Mouse (Mus musculus): ENCODE data around the gene Hacl1. TPM values are rescaled to one million over a fixed set of nuclear protein-coding genes. Genes with fewer than 3 reads are reported as not detected.
"Not testable (repeated sequence)": the region's sequence is repeated elsewhere in the genome, so short reads cannot be mapped to it uniquely, and the experiment has no call there.

The Hacl1 gene
- polyA plus RNA-seq, 1 experiment from 2014 or later = 20.6 TPM

DNA sequence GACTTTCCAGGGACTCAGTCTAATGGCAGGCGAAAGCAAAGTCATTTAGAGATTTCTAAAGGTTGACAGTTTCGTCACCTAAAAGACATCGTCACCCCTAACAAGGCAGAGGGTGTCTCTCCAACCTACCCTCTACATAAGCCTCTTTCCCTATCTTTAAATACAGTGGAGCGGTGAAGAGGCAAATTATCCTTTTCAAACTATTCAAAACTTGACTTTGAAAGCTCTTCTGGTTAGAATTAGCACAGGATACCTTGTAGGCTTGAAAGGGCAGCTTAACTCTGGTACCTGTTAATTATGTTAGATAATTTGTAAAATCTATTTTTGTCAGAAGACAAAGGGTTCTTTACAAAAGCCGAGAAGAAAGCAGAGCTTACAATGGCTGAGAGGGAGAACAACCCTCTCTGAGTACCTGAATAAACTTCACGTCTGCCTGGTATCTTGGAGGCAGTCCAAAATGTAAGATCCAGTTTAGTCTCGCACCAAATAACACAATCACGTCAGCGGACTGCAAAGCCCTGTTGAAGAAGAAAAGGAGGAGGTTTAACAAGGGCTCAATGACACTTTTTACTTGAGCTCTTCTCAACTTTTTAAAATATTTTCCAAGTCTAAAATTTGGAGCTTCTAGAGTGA is 20.4 kb downstream of the Hacl1 start:
- no peak overlapping the region for H3K9ac ChIP-seq (ENCODE audit: low read depth, low read length)
- ATAC-seq (ENCODE audit: low FRiP score, low TSS enrichment) = no peak
- no peaks in the 10 kb centered on the region for H3K4me1 ChIP-seq (ENCODE audit: control insufficient read depth, insufficient read depth, low read length)
- no peak overlapping the region for H3K4me2 ChIP-seq (replicated peaks; ENCODE audit: low read depth, low read length)
- H3K36me3 ChIP-seq (ENCODE audit: control insufficient read depth, insufficient read depth, low read length) = no peaks in the 10 kb centered on the region
- no peaks in the 10 kb centered on the region for H3K27me3 ChIP-seq (ENCODE audit: control insufficient read depth, insufficient read depth, low read length)
- WGBS = 80% methylated on average over 9 of the region's 9 CpGs
- no peaks in the 10 kb centered on the region for H3K9me3 ChIP-seq (ENCODE audit: control insufficient read depth, low read length)
- H3K4me3 ChIP-seq (ENCODE audit: low read length) = no peak overlapping the region
- H3K27ac ChIP-seq (ENCODE audit: low read depth, low read length) = no peak overlapping the region

DNA sequence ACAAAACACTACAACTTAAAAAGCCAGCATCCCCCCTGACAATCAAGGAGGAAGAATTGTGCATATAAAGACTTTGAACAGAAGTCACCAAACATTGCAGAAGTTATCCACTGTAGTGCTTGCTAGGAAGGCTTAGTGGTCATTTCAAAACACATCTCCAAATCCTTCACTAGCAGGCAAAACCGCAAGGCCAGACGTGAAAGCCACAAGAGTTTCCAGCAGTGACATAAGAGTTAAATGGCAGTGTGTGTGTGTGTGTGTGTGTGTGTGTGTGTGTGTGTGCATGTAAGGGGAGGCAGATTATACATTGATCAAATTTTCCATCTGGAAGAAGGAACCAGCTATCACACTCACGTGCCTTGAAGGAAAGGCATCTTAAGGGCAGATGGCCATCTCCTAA is 23.1 kb downstream of the Hacl1 start:
- Histone ChIP-seq H3K9ac (ENCODE audit: low read depth, low read length) (no peak overlapping the region), H3K9me3 (ENCODE audit: control insufficient read depth, low read length) (no peaks in the 10 kb centered on the region)
- WGBS = 85% methylated on average over 3 of the region's 3 CpGs

DNA sequence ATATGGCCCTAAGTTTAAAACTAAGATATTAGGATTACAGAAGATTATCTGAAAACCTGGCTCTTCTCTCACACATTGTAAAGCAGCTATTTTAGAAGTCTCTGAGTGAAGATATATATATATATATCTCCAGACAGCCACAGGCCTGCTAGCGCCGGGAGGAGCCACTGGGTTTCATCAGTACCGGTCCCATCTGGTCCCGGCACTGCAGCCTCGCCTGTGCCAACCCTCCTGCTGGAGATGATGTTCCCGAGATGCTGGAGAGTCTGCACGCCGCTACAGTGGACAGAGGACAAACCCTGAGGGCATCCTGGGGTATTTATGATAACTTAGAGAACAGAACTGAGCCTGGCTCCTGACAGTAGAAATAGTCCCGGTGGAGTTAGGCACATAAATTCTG is 23.9 kb downstream of the Hacl1 start:
- Histone ChIP-seq H3K4me1 (ENCODE audit: control insufficient read depth, insufficient read depth, low read length) (no peaks in the 10 kb centered on the region), H3K36me3 (ENCODE audit: control insufficient read depth, insufficient read depth, low read length) (no peaks in the 10 kb centered on the region), H3K27ac (ENCODE audit: low read depth, low read length) (no peak overlapping the region), H3K9ac (ENCODE audit: low read depth, low read length) (no peak overlapping the region), H3K27me3 (ENCODE audit: control insufficient read depth, insufficient read depth, low read length) (no peaks in the 10 kb centered on the region), H3K9me3 (ENCODE audit: control insufficient read depth, low read length) (no peaks in the 10 kb centered on the region), H3K4me3 (ENCODE audit: low read length) (no peak overlapping the region), H3K4me2 (replicated peaks; ENCODE audit: low read depth, low read length) (no peak overlapping the region)
- WGBS = 86% methylated on average over 9 of the region's 9 CpGs
- no peak for ATAC-seq (ENCODE audit: low FRiP score, low TSS enrichment)

More for the DNA sequence above, 23.1 kb downstream of the Hacl1 start:
- no peaks in the 10 kb centered on the region for H3K4me1 ChIP-seq (ENCODE audit: control insufficient read depth, insufficient read depth, low read length)
- H3K4me3 ChIP-seq (ENCODE audit: low read length) = no peak overlapping the region
- H3K36me3 ChIP-seq (ENCODE audit: control insufficient read depth, insufficient read depth, low read length) = no peaks in the 10 kb centered on the region
- H3K4me2 ChIP-seq (replicated peaks; ENCODE audit: low read depth, low read length) = no peak overlapping the region
- ATAC-seq (ENCODE audit: low FRiP score, low TSS enrichment) = no peak
- H3K27ac ChIP-seq (ENCODE audit: low read depth, low read length) = no peak overlapping the region
- no peaks in the 10 kb centered on the region for H3K27me3 ChIP-seq (ENCODE audit: control insufficient read depth, insufficient read depth, low read length)

DNA sequence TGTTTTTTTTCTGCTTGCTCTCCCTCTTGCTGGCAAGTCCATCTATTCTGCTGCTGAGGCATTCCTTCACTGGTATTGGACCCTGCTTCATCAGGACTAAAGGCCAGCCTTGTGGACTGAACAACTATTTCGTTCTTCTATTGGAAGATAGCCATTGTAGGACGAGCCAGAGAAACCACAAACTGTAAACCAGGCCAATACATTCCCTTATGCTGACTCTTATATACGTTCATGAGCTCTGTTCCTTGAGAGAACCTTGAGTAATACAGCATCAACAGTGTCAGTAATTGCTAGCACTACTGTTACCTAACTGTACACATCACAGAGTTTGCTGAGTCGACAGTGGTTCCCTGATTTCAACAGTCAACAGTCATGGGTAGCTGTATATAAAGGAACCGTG is 27.4 kb downstream of the Hacl1 start:
- WGBS = 87% methylated on average over 5 of the region's 5 CpGs
- no peak overlapping the region for H3K9ac ChIP-seq (ENCODE audit: low read depth, low read length)
- H3K9me3 ChIP-seq (ENCODE audit: control insufficient read depth, low read length) = no peaks in the 10 kb centered on the region
- H3K4me3 ChIP-seq (ENCODE audit: low read length) = no peak overlapping the region
- H3K27ac ChIP-seq (ENCODE audit: low read depth, low read length) = no peak overlapping the region
- no peaks in the 10 kb centered on the region for H3K27me3 ChIP-seq (ENCODE audit: control insufficient read depth, insufficient read depth, low read length)
- no peaks in the 10 kb centered on the region for H3K36me3 ChIP-seq (ENCODE audit: control insufficient read depth, insufficient read depth, low read length)
- no peak for ATAC-seq (ENCODE audit: low FRiP score, low TSS enrichment)
- no peaks in the 10 kb centered on the region for H3K4me1 ChIP-seq (ENCODE audit: control insufficient read depth, insufficient read depth, low read length)
- no peak overlapping the region for H3K4me2 ChIP-seq (replicated peaks; ENCODE audit: low read depth, low read length)

DNA sequence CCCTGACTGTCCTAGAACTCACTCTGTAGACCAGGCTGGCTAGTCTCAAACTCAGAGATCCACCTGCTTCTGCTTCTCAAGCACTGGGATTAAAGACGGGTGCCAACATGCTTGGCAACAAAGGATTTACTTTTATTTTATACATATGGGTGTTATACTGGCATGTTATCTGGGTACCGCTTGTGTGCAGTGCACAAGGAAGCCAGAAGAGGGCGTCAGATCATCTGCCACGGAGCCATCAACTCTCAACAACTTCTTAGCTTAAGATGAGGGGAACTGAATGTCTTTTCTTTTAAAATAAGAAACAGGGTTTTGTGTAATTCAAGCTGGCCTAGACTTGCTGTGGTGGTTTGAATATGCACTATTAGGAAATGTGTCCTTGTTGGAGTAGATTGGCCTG is 29.1 kb downstream of the Hacl1 start:
- H3K36me3 ChIP-seq (ENCODE audit: control insufficient read depth, insufficient read depth, low read length) = no peaks in the 10 kb centered on the region
- H3K4me3 ChIP-seq (ENCODE audit: low read length) = no peak overlapping the region
- ATAC-seq (ENCODE audit: low FRiP score, low TSS enrichment) = no peak
- H3K27ac ChIP-seq (ENCODE audit: low read depth, low read length) = no peak overlapping the region
- no peak overlapping the region for H3K9ac ChIP-seq (ENCODE audit: low read depth, low read length)
- H3K4me2 ChIP-seq (replicated peaks; ENCODE audit: low read depth, low read length) = no peak overlapping the region
- WGBS = 66% methylated on average over 4 of the region's 4 CpGs
- H3K27me3 ChIP-seq (ENCODE audit: control insufficient read depth, insufficient read depth, low read length) = no peaks in the 10 kb centered on the region
- no peaks in the 10 kb centered on the region for H3K9me3 ChIP-seq (ENCODE audit: control insufficient read depth, low read length)
- no peaks in the 10 kb centered on the region for H3K4me1 ChIP-seq (ENCODE audit: control insufficient read depth, insufficient read depth, low read length)

DNA sequence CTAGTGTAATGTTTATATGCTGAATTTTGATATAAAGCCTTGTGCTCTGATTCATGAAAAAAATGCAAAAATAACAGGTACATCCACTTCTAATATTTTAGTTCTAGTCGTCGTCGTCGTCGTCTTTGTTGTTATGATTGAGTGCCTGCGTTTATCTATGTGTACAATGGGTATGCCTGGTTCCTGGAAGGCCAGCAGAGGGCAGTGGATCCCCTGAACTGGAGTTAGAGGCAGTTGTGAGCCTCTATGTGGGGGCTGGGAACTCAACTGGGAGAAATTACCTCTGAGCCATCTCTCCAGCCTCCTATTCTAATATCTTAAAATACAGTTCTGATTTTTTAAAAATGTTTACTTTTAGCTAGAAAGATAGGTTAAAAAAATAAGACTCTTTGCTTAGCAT is 35.6 kb downstream of the Hacl1 start:
- 60% methylated on average over 6 of the region's 6 CpGs for WGBS
- Histone ChIP-seq H3K36me3 (ENCODE audit: control insufficient read depth, insufficient read depth, low read length) (no peaks in the 10 kb centered on the region), H3K4me3 (ENCODE audit: low read length) (no peak overlapping the region), H3K4me2 (replicated peaks; ENCODE audit: low read depth, low read length) (no peak overlapping the region), H3K9ac (ENCODE audit: low read depth, low read length) (no peak overlapping the region), H3K27me3 (ENCODE audit: control insufficient read depth, insufficient read depth, low read length) (no peaks in the 10 kb centered on the region), H3K4me1 (ENCODE audit: control insufficient read depth, insufficient read depth, low read length) (no peaks in the 10 kb centered on the region), H3K27ac (ENCODE audit: low read depth, low read length) (no peak overlapping the region), H3K9me3 (ENCODE audit: control insufficient read depth, low read length) (no peaks in the 10 kb centered on the region)
- ATAC-seq (ENCODE audit: low FRiP score, low TSS enrichment) = no peak

DNA sequence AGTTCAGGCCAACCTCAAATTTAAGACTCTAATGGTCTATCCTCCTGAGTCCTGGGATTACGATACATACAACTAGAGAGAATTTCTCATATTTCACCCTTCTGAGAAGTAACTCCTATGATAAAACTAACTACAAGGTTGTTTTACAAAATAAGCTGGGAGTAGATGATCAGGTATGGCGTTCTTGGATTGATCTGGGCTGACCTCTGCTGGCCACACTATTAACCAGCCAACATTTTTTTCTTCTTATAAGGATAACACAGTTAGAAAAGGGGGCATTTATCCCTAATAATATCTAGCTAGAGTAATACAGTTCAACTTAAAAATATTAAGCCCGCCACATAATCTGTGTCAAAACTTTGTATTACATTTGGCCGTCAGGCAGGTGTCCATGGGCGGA is 36.2 kb downstream of the Hacl1 start:
- WGBS = 77% methylated on average over 5 of the region's 5 CpGs
- Histone ChIP-seq H3K4me2 (replicated peaks; ENCODE audit: low read depth, low read length) (no peak overlapping the region), H3K27ac (ENCODE audit: low read depth, low read length) (no peak overlapping the region), H3K9me3 (ENCODE audit: control insufficient read depth, low read length) (no peaks in the 10 kb centered on the region), H3K4me3 (ENCODE audit: low read length) (no peak overlapping the region), H3K36me3 (ENCODE audit: control insufficient read depth, insufficient read depth, low read length) (no peaks in the 10 kb centered on the region), H3K4me1 (ENCODE audit: control insufficient read depth, insufficient read depth, low read length) (no peaks in the 10 kb centered on the region), H3K9ac (ENCODE audit: low read depth, low read length) (no peak overlapping the region), H3K27me3 (ENCODE audit: control insufficient read depth, insufficient read depth, low read length) (no peaks in the 10 kb centered on the region)
- no peak for ATAC-seq (ENCODE audit: low FRiP score, low TSS enrichment)

DNA sequence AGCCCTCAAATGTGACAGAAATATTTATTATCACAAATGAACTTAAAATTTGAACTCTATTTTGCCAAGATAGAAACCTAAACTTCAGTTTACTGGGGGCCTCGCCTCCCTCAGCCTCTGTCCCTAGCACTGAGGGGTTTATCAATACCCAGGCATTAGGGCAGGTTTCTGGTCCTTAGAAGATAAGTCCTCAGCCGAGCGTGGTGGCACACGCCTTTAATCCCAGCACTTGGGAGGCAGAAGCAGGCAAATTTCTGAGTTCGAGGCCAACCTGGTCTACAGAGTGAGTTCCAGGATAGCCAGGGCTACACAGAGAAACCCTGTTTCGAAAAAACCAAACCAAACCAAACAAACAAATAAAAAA is 38.5 kb downstream of the Hacl1 start:
- H3K27ac ChIP-seq (ENCODE audit: low read depth, low read length); H3K27me3 ChIP-seq (ENCODE audit: control insufficient read depth, insufficient read depth, low read length); H3K4me2 ChIP-seq (replicated peaks; ENCODE audit: low read depth, low read length); ATAC-seq (ENCODE audit: low FRiP score, low TSS enrichment); H3K4me3 ChIP-seq (ENCODE audit: low read length); H3K36me3 ChIP-seq (ENCODE audit: control insufficient read depth, insufficient read depth, low read length); H3K4me1 ChIP-seq (ENCODE audit: control insufficient read depth, insufficient read depth, low read length); H3K9ac ChIP-seq (ENCODE audit: low read depth, low read length); H3K9me3 ChIP-seq (ENCODE audit: control insufficient read depth, low read length): not testable (repeated sequence)
- 80% methylated on average over 6 of the region's 6 CpGs for WGBS

DNA sequence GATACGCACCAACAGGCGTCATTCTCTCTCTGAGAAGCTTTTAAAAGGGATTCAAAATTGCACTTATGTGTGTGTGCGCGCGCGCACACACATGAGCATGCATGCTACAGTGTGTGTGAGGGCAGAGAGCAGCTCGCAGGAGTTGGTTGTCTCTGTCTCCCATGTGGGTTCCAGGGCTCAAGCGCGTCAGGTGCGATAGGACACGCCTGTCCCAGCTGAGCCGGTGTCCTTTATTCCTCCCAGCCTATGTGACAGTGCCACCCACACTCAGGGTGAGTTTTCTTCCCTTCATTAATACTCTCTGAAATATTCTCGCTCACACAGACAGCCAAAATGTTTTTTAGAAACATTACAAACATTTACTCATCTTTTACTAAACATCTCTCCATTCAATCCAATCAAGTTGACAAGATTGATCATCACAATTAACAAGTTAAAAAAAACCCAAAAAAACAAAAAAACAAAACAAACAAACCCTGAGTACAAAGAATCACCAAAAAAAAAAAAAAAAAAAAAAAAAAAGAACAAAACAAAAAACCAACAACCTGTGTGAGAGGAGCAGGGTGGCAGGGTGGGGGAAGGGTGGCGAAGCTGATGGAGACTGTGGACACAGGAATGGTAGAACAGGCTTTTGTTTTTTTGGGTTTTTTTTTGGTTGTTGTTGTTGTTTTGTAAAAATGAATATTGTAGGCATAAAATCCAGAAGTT is 39.0 kb downstream of the Hacl1 start:
- no peak overlapping the region for H3K4me2 ChIP-seq (replicated peaks; ENCODE audit: low read depth, low read length)
- H3K4me1 ChIP-seq (ENCODE audit: control insufficient read depth, insufficient read depth, low read length) = no peaks in the 10 kb centered on the region
- H3K9ac ChIP-seq (ENCODE audit: low read depth, low read length) = no peak overlapping the region
- WGBS = 94% methylated on average over 14 of the region's 14 CpGs
- no peaks in the 10 kb centered on the region for H3K27me3 ChIP-seq (ENCODE audit: control insufficient read depth, insufficient read depth, low read length)
- H3K4me3 ChIP-seq (ENCODE audit: low read length) = no peak overlapping the region
- no peaks in the 10 kb centered on the region for H3K36me3 ChIP-seq (ENCODE audit: control insufficient read depth, insufficient read depth, low read length)
- ATAC-seq (ENCODE audit: low FRiP score, low TSS enrichment) = no peak
- H3K9me3 ChIP-seq (ENCODE audit: control insufficient read depth, low read length) = no peaks in the 10 kb centered on the region
- no peak overlapping the region for H3K27ac ChIP-seq (ENCODE audit: low read depth, low read length)

Data from kidney, embryonic 14.5 days (tissue).